Mouse (Mus musculus) gastrocnemius, postnatal 14 days (tissue): Measurements from ENCODE around the gene BC061237. TPM values are rescaled to one million over a fixed set of nuclear protein-coding genes. Genes with fewer than 3 reads are reported as not detected.
"Not testable (repeated sequence)": the region's sequence is repeated elsewhere in the genome, so short reads cannot be mapped to it uniquely, and the experiment has no call there.

Experiments used
- DNase-seq: peaks from one replicate; pipeline ENCODE4 v3.0.0; 2021; ENCODE audit warnings: mixed read lengths
- intact Hi-C: fragments of 180-260 bp; cut with DNase I; formaldehyde crosslinking; loops from one replicate; pipeline ENCODE4 v1.15.1; 2025; ENCODE audit warnings: low total_unique reads
- long read RNA-seq, 2 experiments: library from polyadenylated mRNA; stranded (forward); transcript quantifications; one replicate each; pipeline ENCODE4 v2.0.0; 2021
- total RNA-seq, 2 experiments: library from RNA; stranded (reverse); gene quantifications; 2 replicates each; pipeline ENCODE4 v1.2.3; 2021

BC061237 gene
- not detected for total RNA-seq
- long read RNA-seq, experiment 1 = 0 reads
- long read RNA-seq, experiment 2 = 0 reads

DNA sequence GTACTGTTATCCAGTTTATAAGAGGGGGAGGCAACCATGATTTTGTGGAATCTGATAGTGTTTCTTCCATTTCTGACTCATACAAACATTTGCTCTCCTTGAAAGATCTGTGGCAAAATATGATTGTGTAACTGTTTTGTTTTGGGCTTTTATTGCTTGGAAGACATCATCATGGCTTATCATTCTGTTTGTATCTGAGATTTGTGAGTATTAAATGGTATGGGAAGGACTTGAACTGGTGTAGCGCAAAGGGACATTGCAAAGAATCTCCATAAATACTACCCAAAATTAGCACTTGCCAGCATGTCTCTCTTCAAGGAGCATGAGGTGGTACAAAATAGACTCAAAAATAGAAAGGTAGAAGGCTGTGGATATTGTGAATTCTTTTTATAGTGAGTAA, at the start of gene BC061237:
TSS of gene BC061237 (plus strand) at position 301 of the 400 bp plus-strand sequence.
- intact Hi-C loops = not testable (repeated sequence)

DNA sequence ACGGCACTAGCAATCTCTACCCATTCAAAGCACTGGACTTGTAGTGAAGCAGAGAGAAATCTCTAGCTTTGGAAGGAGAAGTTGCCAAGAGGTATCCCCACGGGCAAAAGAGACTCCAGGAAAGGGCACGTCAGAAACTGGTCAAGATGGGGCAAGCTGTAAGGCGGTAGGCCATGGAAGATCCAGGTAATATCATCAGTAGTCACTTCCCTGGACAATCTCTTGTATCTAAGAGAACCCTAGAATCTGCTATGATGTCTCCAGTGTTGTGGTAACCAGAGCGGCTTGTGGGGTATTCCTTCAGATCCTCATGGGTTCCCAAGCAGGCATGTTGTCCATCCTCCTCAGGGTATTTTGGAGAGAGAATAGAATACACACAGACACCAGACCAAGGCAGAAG, 25.7 kb downstream of the BC061237 start, which contains the start of gene Gm17093:
TSS of gene Gm17093 (plus strand) at position 301 of the 400 bp plus-strand sequence.
- DNase-seq, intact Hi-C loops: not testable (repeated sequence)

More for the DNA sequence above, at the start of gene BC061237:
- not testable (repeated sequence) for DNase-seq

DNA sequence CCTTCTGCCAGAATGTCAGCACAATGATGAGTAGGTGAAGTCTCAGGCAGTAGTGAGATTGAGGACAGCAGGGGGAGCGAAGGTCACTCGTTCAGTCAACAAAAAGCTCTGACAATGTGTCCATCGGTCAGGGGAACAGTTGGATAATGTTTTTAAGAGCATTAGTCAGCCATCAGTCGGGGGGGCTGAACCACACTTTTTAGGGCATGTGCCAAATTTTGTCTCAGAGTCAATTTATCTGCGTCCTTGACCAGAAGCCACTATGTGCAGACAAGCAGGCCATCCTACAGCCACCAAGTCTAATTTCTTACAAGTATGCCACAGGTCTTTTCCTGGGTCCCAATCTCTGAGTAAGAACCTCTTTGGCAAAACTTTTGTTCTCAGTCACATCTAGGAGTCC, 55.7 kb downstream of the BC061237 start:
- DNase-seq, intact Hi-C loops: not testable (repeated sequence)

Other genes with a start within 250 kb of the BC061237 start
- gene Gm8220, start 206.9 kb upstream of the BC061237 start, total RNA-seq = not detected
- gene Gm5930, start 153.9 kb upstream of the BC061237 start, total RNA-seq = not detected
- not detected for gene Gm8229, start 127.1 kb upstream of the BC061237 start, total RNA-seq
- gene Gm3371, start 81.8 kb upstream of the BC061237 start, total RNA-seq = not detected
- not detected for gene Gm8232, start 58.8 kb upstream of the BC061237 start, total RNA-seq
- not detected for gene Gm17093, start 25.8 kb downstream of the BC061237 start, total RNA-seq
- gene Gm8247, start 90.7 kb downstream of the BC061237 start, total RNA-seq = not detected
- not detected for gene Gm5624, start 135.5 kb downstream of the BC061237 start, total RNA-seq
- not detected for gene Gm8257, start 214.0 kb downstream of the BC061237 start, total RNA-seq